13 mouse cellular contexts compared by ENCODE assay signal in genomic region chr2:61123046-61123806, GRCm38 (mm10).
"Had no signal": no experiment of that assay in that cellular context is flagged by ENCODE, and none has a peak within 500 bp of the region (broad histone marks: within the 10 kb centered on the region; RNA-seq: fewer than 3 reads in every experiment).

No protein-coding gene starts in this region.

- DNase-seq: kidney, adult 8-10 months; kidney, postnatal 10 days; kidney, postnatal 36 days; layer of hippocampus, postnatal 36 days; liver; lung, adult 18-20 months; lung, postnatal 10 days; lung, postnatal 36 days; thymus, adult 2 months; thymus, postnatal 14 days; thymus, postnatal 4 days had no signal

- ATAC-seq: liver, embryonic 12.5 days; midbrain, embryonic 16.5 days had no signal
